Mouse (Mus musculus): ENCODE measurements at regions not wholly inside any gene's neighbourhood (a gene's known extent, or its start where the extent isn't known, plus 50 kb on each side); places are given as distances from the start of the nearest gene placed in this dataset.

- no peak for ATAC-seq (ENCODE audit: insufficient read depth)
- Histone ChIP-seq H3K27ac (ENCODE audit: low read depth) (no peak overlapping the region), H3K9me3 (ENCODE audit: low read depth, low read length) (no peaks in the 10 kb centered on the region), H3K4me3 (ENCODE audit: low read depth, low read length) (no peak overlapping the region), H3K27me3 (ENCODE audit: insufficient read depth, low read length) (no peaks in the 10 kb centered on the region), H3K4me1 (ENCODE audit: insufficient read depth) (no peaks in the 10 kb centered on the region), H3K4me2 (no peak overlapping the region), H3K36me3 (ENCODE audit: insufficient read depth) (no peaks in the 10 kb centered on the region), H3K9ac (no peak overlapping the region)
- 43% methylated on average over 1 of the region's 1 CpGs for WGBS
- TF ChIP-seq CTCF (IDR thresholded peaks at IDR 0.05; ENCODE audit: low read depth), result no peak
- DNase-seq, result no peak
Observed at GRCm38 (mm10) chr2:83396307-83396706, 247.9 kb upstream of the Zc3h15 start.

DNA sequence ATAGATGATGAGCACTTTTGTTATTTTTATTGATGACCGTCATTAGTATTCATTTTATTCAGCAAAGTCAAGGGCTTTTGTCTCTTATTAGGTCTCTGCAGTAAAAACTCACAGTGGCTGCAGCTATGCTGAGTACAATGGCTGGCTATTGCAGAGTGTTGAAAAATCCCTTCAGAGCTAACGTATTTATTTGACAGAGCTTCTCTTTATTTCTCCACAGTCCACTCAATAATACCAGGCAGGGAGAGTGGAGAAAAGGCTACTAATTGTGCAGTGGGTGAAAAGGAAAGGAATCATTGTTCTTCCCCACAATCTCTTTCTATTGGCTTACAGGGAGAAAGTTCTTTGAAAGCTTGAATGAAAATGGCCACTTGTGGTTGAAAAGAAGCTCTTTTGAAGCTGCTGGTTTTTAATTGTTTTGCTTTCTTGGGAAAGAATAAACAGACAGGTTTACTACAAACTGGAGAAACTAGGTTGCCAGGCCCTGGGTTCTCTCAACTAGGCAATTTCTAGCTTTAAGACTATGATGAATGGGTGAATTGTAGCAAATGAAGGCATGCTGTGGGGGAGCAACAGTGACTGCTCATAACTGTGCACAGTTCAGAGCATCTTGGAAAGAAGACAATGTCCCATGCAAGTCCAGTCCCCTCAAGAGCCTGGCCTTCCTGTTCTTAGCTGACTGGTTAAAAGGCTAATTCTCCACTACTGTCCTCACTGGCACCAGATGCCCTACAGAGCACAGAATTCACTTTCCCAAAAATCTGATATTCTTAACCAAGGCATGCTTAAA lies 247.2 kb upstream of the Zc3h15 start:
- H3K27ac ChIP-seq (ENCODE audit: low read depth), result no peak overlapping the region
- H3K36me3 ChIP-seq (ENCODE audit: insufficient read depth), result no peaks in the 10 kb centered on the region
- 74% methylated on average over 2 of the region's 2 CpGs for WGBS
- H3K9ac ChIP-seq, result no peak overlapping the region
- no peak for ATAC-seq (ENCODE audit: insufficient read depth)
- no peaks in the 10 kb centered on the region for H3K9me3 ChIP-seq (ENCODE audit: low read depth, low read length)
- TF ChIP-seq CTCF (IDR thresholded peaks at IDR 0.05; ENCODE audit: low read depth), result no peak
- no peaks in the 10 kb centered on the region for H3K4me1 ChIP-seq (ENCODE audit: insufficient read depth)
- H3K4me3 ChIP-seq (ENCODE audit: low read depth, low read length), result no peak overlapping the region
- H3K27me3 ChIP-seq (ENCODE audit: insufficient read depth, low read length), result no peaks in the 10 kb centered on the region
- H3K4me2 ChIP-seq, result no peak overlapping the region
- no peak for DNase-seq

- ATAC-seq (ENCODE audit: insufficient read depth) (peak; percentile 82; the same call in 1 of the 2 replicates), DNase-seq (peak; percentile 66)
- no peaks in the 10 kb centered on the region for H3K4me1 ChIP-seq (ENCODE audit: insufficient read depth)
Observed at GRCm38 (mm10) chr2:83442739-83443138, 201.5 kb upstream of the Zc3h15 start.

DNA sequence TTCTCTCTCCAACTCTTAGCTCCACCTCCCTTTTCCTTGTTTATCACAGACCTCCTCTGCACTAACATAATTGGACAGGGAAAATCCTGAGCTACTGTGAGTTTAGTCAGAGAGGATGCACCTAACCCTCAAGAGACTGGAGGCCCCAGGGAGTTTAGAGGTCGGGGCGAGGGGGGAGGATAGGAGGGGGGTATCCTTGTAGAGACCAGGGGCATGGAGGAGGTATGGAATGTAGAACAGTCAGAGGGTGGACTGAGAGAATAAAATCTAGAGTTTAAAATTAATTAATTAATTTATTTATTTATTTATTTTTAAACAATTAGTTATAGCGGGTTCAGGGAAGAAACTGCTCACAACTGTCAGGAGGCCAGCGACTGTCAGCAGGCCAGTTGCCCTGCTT lies 192.9 kb upstream of the Zc3h15 start:
- 82% methylated on average over 4 of the region's 4 CpGs for WGBS
- no peaks in the 10 kb centered on the region for H3K9me3 ChIP-seq (ENCODE audit: low read depth, low read length)
- ATAC-seq (ENCODE audit: insufficient read depth), result no peak
- no peaks in the 10 kb centered on the region for H3K36me3 ChIP-seq (ENCODE audit: insufficient read depth)
- no peak overlapping the region for H3K9ac ChIP-seq
- no peaks in the 10 kb centered on the region for H3K27me3 ChIP-seq (ENCODE audit: insufficient read depth, low read length)
- H3K27ac ChIP-seq (ENCODE audit: low read depth), result no peak overlapping the region
- no peak overlapping the region for H3K4me2 ChIP-seq
- H3K4me1 ChIP-seq (ENCODE audit: insufficient read depth), result no peaks in the 10 kb centered on the region
- TF ChIP-seq CTCF (IDR thresholded peaks at IDR 0.05; ENCODE audit: low read depth), result no peak
- H3K4me3 ChIP-seq (ENCODE audit: low read depth, low read length), result no peak overlapping the region
- no peak for DNase-seq

More at GRCm38 (mm10) chr2:83442739-83443138, 201.5 kb upstream of the Zc3h15 start:
- WGBS, result 38% methylated on average over 5 of the region's 5 CpGs
- Histone ChIP-seq H3K36me3 (ENCODE audit: insufficient read depth) (no peaks in the 10 kb centered on the region), H3K9ac (no peak overlapping the region), H3K4me3 (ENCODE audit: low read depth, low read length) (no peak overlapping the region), H3K9me3 (ENCODE audit: low read depth, low read length) (no peaks in the 10 kb centered on the region), H3K27me3 (ENCODE audit: insufficient read depth, low read length) (no peaks in the 10 kb centered on the region), H3K27ac (ENCODE audit: low read depth) (no peak overlapping the region), H3K4me2 (no peak overlapping the region)
- no peak for TF ChIP-seq CTCF (IDR thresholded peaks at IDR 0.05; ENCODE audit: low read depth)
